Mouse (Mus musculus): ENCODE measurements around the gene Kif19a.

DNA sequence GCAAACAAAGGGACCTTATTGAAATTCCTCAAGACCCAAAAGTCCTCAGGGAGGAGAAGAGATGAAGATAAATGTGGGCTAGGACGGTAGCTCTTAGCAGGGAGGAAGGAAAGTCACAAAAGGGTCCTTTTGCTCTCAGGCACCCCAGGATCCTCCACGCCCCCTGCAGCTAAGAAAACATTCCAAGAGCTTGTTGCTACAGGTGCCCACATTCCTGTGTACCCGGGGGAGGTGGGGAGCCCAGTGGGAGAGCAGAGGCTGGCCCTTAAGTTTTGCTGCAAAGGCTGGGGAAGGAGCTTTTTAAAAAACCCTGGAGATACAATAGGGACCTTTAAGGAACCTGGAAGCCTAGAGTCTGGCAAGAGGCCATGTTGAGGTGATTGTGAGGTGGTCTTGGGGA is 55.3 kb downstream of the Kif19a start:
- no peak for TF ChIP-seq CTCF (IDR thresholded peaks at IDR 0.05; ENCODE audit: borderline replicate concordance, insufficient read depth, low read length)
- TF ChIP-seq POLR2A (IDR thresholded peaks at IDR 0.05; ENCODE audit: low read depth, low read length), result no peak
